Mouse (Mus musculus) layer of hippocampus, postnatal 10 days (tissue): ENCODE measurements at regions not wholly inside any gene's neighbourhood (a gene's known extent, or its start where the extent isn't known, plus 50 kb on each side); places are given as distances from the start of the nearest gene placed in this dataset.

ENCODE experiments used
- DNase-seq, 2 experiments: peaks; one replicate each; pipeline ENCODE4 v3.0.0; 2021; ENCODE audit warnings: low spot score in 2 of 2

- no peak for DNase-seq
Observed at GRCm38 (mm10) chr9:61711296-61711695, 203.0 kb downstream of the Rplp1 start.

GRCm38 (mm10) chr9:61707875-61708274 is 206.5 kb downstream of the Rplp1 start:
- no peak for DNase-seq

- DNase-seq = no peak
Observed at GRCm38 (mm10) chr9:61707296-61707695, 207.0 kb downstream of the Rplp1 start.

GRCm38 (mm10) chr9:61706263-61706755 is 208.0 kb downstream of the Rplp1 start:
- no peak for DNase-seq

GRCm38 (mm10) chr9:61705586-61706233 is 208.6 kb downstream of the Rplp1 start:
- DNase-seq = peak; percentile 62 to 69

- no peak for DNase-seq
Observed at GRCm38 (mm10) chr9:61703301-61703700, 211.0 kb downstream of the Rplp1 start.

- no peak for DNase-seq
Observed at GRCm38 (mm10) chr9:61702280-61702966, 211.9 kb downstream of the Rplp1 start.

GRCm38 (mm10) chr9:61700576-61700975 is 213.8 kb downstream of the Rplp1 start:
- no peak for DNase-seq

- DNase-seq = no peak
Observed at GRCm38 (mm10) chr9:61699618-61700017, 214.7 kb downstream of the Rplp1 start.

GRCm38 (mm10) chr9:61697959-61698358 is 216.4 kb downstream of the Rplp1 start:
- DNase-seq = peak; percentile 79

- no peak for DNase-seq
Observed at GRCm38 (mm10) chr9:61696831-61697230, 217.5 kb downstream of the Rplp1 start.

GRCm38 (mm10) chr9:61695821-61696220 is 218.5 kb downstream of the Rplp1 start:
- DNase-seq = no peak

- no peak for DNase-seq
Observed at GRCm38 (mm10) chr9:61695381-61695791, 219.0 kb downstream of the Rplp1 start.

GRCm38 (mm10) chr9:61694206-61694605 is 220.1 kb downstream of the Rplp1 start:
- DNase-seq = no peak

- no peak for DNase-seq
Observed at GRCm38 (mm10) chr9:61690786-61691185, 223.6 kb downstream of the Rplp1 start.

- no peak for DNase-seq
Observed at GRCm38 (mm10) chr9:61689939-61690338, 224.4 kb downstream of the Rplp1 start.

GRCm38 (mm10) chr9:61689516-61689915 is 224.8 kb downstream of the Rplp1 start:
- no peak for DNase-seq

GRCm38 (mm10) chr9:61683557-61683956 is 230.8 kb downstream of the Rplp1 start:
- DNase-seq = no peak

- no peak for DNase-seq
Observed at GRCm38 (mm10) chr9:61682744-61683259, 231.5 kb downstream of the Rplp1 start.

GRCm38 (mm10) chr9:61682316-61682715 is 232.0 kb downstream of the Rplp1 start:
- no peak for DNase-seq

- DNase-seq = no peak
Observed at GRCm38 (mm10) chr9:61681406-61681805, 232.9 kb downstream of the Rplp1 start.

GRCm38 (mm10) chr9:61680911-61681311 is 233.4 kb downstream of the Rplp1 start:
- DNase-seq = no peak

GRCm38 (mm10) chr9:61679686-61680085 is 234.7 kb downstream of the Rplp1 start:
- no peak for DNase-seq
